Mouse (Mus musculus) retina, postnatal 1 day (tissue): ENCODE measurements around the gene Bcor.

Experiments used
- DNase-seq: peaks from one replicate; pipeline ENCODE4 v3.0.0-alpha.2; 2012

Gene Bcor

GRCm38 (mm10) chrX:12151269-12151995 is 8.7 kb downstream of the Bcor start:
- peak; percentile 66 for DNase-seq

- no peak for DNase-seq
Measured at GRCm38 (mm10) chrX:12150425-12150824, 9.7 kb downstream of the Bcor start.

- no peak for DNase-seq
Measured at GRCm38 (mm10) chrX:12146263-12146662, 13.9 kb downstream of the Bcor start.

GRCm38 (mm10) chrX:12142832-12143231 is 17.3 kb downstream of the Bcor start:
- DNase-seq = no peak

GRCm38 (mm10) chrX:12140086-12140740 is 19.9 kb downstream of the Bcor start:
- peak; percentile 66 for DNase-seq

GRCm38 (mm10) chrX:12138266-12138665 is 21.9 kb downstream of the Bcor start:
- no peak for DNase-seq

GRCm38 (mm10) chrX:12137121-12137521 is 23.0 kb downstream of the Bcor start:
- DNase-seq = peak; percentile 51

GRCm38 (mm10) chrX:12136261-12137101 is 23.7 kb downstream of the Bcor start:
- DNase-seq = peak; percentile 88

GRCm38 (mm10) chrX:12135121-12136111 is 24.7 kb downstream of the Bcor start:
- peak; percentile 87 for DNase-seq

GRCm38 (mm10) chrX:12134541-12134940 is 25.6 kb downstream of the Bcor start:
- DNase-seq = peak; percentile 73

- no peak for DNase-seq
Measured at GRCm38 (mm10) chrX:12133836-12134431, 26.2 kb downstream of the Bcor start.

GRCm38 (mm10) chrX:12133178-12133835 is 26.8 kb downstream of the Bcor start:
- DNase-seq = peak; percentile 90

GRCm38 (mm10) chrX:12132541-12133177 is 27.5 kb downstream of the Bcor start:
- no peak for DNase-seq

- DNase-seq = no peak
Measured at GRCm38 (mm10) chrX:12129828-12130809, 30.0 kb downstream of the Bcor start.

- DNase-seq = peak; percentile 65
Measured at GRCm38 (mm10) chrX:12129230-12129629, 30.9 kb downstream of the Bcor start.

- peak; percentile 93 for DNase-seq
Measured at GRCm38 (mm10) chrX:12128165-12129083, 31.7 kb downstream of the Bcor start.

- DNase-seq = no peak
Measured at GRCm38 (mm10) chrX:12127799-12128164, 32.4 kb downstream of the Bcor start.

GRCm38 (mm10) chrX:12127106-12127670 is 33.0 kb downstream of the Bcor start:
- peak; percentile 36 for DNase-seq
